Mouse (Mus musculus): ENCODE measurements around the gene Sst. TPM values are rescaled to one million over a fixed set of nuclear protein-coding genes. Genes with fewer than 3 reads are reported as not detected.
"Not testable (repeated sequence)": the region's sequence is repeated elsewhere in the genome, so short reads cannot be mapped to it uniquely, and the experiment has no call there.

The Sst gene
- total and polyA plus RNA-seq, 3 experiments: not detected

DNA sequence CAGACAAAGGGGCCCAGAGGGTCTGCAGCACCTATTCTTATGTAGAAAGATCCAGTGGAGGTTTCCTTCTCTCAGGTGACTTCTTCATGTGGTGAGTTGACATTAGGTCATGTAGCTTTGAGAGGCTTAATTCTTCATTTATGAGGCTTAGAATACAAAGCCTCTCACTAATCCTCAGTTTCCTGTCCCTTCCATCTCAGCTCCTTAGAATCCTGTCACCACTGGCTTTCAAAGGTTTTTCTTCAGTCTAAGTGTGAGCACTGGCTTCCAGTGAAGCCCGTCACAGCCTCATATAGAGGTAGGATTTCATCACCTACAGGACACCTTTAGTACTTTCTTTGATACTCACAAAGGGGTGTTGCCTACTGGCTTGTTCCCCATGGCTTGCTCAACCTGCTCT lies 32.1 kb upstream of the Sst start:
- intact Hi-C loops (cut with DNase I): no loop called here
- no peak for DNase-seq
- no peaks in the 10 kb centered on the region for H3K4me1 ChIP-seq (ENCODE audit: control insufficient read depth, insufficient read depth, low read length)
- no peak overlapping the region for H3K9ac ChIP-seq (ENCODE audit: low read depth, low read length)
- no peaks in the 10 kb centered on the region for H3K36me3 ChIP-seq (ENCODE audit: control insufficient read depth, insufficient read depth, low read length)
- H3K4me3 ChIP-seq: no peak overlapping the region
- WGBS: 76% methylated on average over 1 of the region's 1 CpGs
- no peaks in the 10 kb centered on the region for H3K27me3 ChIP-seq (ENCODE audit: control insufficient read depth, insufficient read depth, low read length)
- H3K79me2 ChIP-seq (replicated peaks; ENCODE audit: control insufficient read depth, insufficient read depth, low read length): no peaks in the 10 kb centered on the region
- no peak overlapping the region for H3K27ac ChIP-seq
- TF ChIP-seq EP300 (IDR thresholded peaks at IDR 0.05; ENCODE audit: insufficient read depth, low read depth, low read length): no peak
- no peak for TF ChIP-seq CTCF (IDR thresholded peaks at IDR 0.05)
- TF ChIP-seq POLR2A (IDR thresholded peaks at IDR 0.05; ENCODE audit: insufficient read depth, low read depth, low read length): no peak

DNA sequence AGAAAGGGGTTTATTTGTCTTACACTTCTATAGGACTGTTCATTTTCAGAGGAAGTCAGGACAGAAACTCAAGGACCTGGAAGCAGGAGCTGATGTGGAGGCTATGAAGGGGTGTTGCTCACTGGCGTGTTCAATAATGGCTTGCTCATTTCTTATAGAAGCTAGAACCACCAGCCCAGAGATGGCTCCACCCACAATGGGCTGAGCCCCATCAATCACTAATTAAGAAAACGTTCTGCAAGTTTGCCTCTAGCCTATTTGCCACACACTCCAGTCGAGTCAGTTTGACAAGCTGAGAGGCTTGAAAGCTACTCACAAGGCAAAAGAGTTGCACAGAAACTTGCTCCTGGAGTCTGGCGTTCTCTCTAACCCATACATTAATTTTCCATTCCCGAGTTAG lies 30.9 kb upstream of the Sst start:
- Histone ChIP-seq H3K79me2 (replicated peaks; ENCODE audit: control insufficient read depth, insufficient read depth, low read length) (no peaks in the 10 kb centered on the region), H3K36me3 (ENCODE audit: control insufficient read depth, insufficient read depth, low read length) (no peaks in the 10 kb centered on the region), H3K27ac (no peak overlapping the region), H3K4me3 (no peak overlapping the region), H3K4me1 (ENCODE audit: control insufficient read depth, insufficient read depth, low read length) (no peaks in the 10 kb centered on the region), H3K27me3 (ENCODE audit: control insufficient read depth, insufficient read depth, low read length) (peaks cover 1% of the 10 kb centered on the region; the same call in 1 of the 2 replicates), H3K9ac (ENCODE audit: low read depth, low read length) (no peak overlapping the region)
- intact Hi-C loops (cut with DNase I): no loop called here
- no peak for DNase-seq
- 69% methylated on average over 5 of the region's 5 CpGs for WGBS
- no peak for TF ChIP-seq CTCF (IDR thresholded peaks at IDR 0.05)

DNA sequence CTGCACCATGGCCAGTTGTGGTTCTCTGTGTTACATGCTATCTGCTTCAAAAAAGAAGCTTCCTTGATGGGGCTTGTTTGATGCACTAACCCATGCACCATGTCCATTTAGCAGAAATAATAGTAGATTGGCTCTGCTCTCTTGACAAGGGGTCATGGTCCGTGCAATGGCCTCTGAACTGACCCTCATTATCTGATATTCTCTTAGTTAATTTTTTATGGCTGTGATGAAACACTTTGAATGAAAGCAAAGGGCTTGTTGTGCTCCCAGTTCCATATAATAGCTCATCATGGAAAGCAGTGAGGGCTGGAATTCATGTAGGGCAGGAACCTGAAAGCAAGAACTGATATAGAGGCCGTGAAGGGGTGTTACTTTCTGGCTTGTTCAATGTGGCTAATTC lies 28.7 kb upstream of the Sst start:
- H3K36me3 ChIP-seq (ENCODE audit: control insufficient read depth, insufficient read depth, low read length): no peaks in the 10 kb centered on the region
- 73% methylated on average over 2 of the region's 2 CpGs for WGBS
- H3K79me2 ChIP-seq (replicated peaks; ENCODE audit: control insufficient read depth, insufficient read depth, low read length): no peaks in the 10 kb centered on the region
- no peak overlapping the region for H3K27ac ChIP-seq
- TF ChIP-seq EP300 (IDR thresholded peaks at IDR 0.05; ENCODE audit: insufficient read depth, low read depth, low read length): no peak
- TF ChIP-seq POLR2A (IDR thresholded peaks at IDR 0.05; ENCODE audit: insufficient read depth, low read depth, low read length): no peak
- no peak for TF ChIP-seq CTCF (IDR thresholded peaks at IDR 0.05)
- no peak overlapping the region for H3K9ac ChIP-seq (ENCODE audit: low read depth, low read length)
- H3K4me1 ChIP-seq (ENCODE audit: control insufficient read depth, insufficient read depth, low read length): no peaks in the 10 kb centered on the region
- DNase-seq: no peak
- H3K27me3 ChIP-seq (ENCODE audit: control insufficient read depth, insufficient read depth, low read length): peaks cover 1% of the 10 kb centered on the region; the same call in 1 of the 2 replicates
- H3K4me3 ChIP-seq: no peak overlapping the region
- intact Hi-C loops (cut with DNase I): no loop called here

DNA sequence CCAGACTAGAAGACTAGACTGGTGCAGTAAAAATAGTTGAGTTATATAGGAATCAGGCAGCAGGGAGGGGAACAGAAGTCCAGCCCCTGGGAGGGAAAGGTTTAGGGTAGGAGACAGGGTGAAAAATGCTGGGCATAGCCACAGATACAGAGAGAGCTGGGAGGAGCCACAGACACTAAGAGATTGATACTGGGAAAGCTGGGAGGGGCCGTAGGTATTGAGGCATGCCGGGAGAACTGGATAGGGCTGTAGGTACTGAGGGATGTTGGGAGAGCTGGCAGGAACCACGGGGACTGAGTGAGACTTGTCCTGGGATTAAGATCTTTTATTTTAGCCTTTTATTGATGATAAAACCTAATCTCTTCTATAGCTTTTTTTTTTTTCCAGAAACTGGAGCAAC lies 22.6 kb upstream of the Sst start:
- WGBS: 31% methylated on average over 3 of the region's 3 CpGs
- intact Hi-C loops (cut with DNase I): no loop called here
- Histone ChIP-seq H3K27ac (no peak overlapping the region), H3K36me3 (ENCODE audit: control insufficient read depth, insufficient read depth, low read length) (no peaks in the 10 kb centered on the region), H3K9ac (ENCODE audit: low read depth, low read length) (no peak overlapping the region), H3K27me3 (ENCODE audit: control insufficient read depth, insufficient read depth, low read length) (peaks cover 1% of the 10 kb centered on the region; the same call in 1 of the 2 replicates), H3K4me1 (ENCODE audit: control insufficient read depth, insufficient read depth, low read length) (no peaks in the 10 kb centered on the region), H3K79me2 (replicated peaks; ENCODE audit: control insufficient read depth, insufficient read depth, low read length) (no peaks in the 10 kb centered on the region), H3K4me3 (no peak overlapping the region)
- TF ChIP-seq POLR2A (IDR thresholded peaks at IDR 0.05; ENCODE audit: insufficient read depth, low read depth, low read length) (no peak), EP300 (IDR thresholded peaks at IDR 0.05; ENCODE audit: insufficient read depth, low read depth, low read length) (no peak), CTCF (IDR thresholded peaks at IDR 0.05) (no peak)
- no peak for DNase-seq

DNA sequence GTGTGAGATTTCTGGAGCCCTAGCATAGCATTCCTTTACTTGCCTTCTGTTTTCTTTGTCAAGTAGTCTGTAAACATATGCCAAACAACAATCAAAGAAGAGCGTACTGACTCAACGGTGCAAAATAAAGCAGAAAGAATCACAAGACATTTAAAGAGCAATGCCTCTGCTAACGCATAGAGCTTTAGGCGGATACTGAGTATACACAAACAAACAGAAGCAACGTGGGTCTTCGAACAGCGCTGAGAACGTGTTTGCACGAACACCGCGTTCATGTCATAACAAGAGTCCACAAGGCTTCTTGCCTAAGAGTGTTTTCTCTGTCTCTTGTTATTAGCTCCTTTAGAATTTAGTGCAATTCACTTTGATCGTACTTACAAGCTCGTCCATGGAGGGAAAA lies 22.0 kb upstream of the Sst start:
- no peaks in the 10 kb centered on the region for H3K79me2 ChIP-seq (replicated peaks; ENCODE audit: control insufficient read depth, insufficient read depth, low read length)
- no peaks in the 10 kb centered on the region for H3K36me3 ChIP-seq (ENCODE audit: control insufficient read depth, insufficient read depth, low read length)
- H3K27ac ChIP-seq: no peak overlapping the region
- H3K4me1 ChIP-seq (ENCODE audit: control insufficient read depth, insufficient read depth, low read length): no peaks in the 10 kb centered on the region
- no peak overlapping the region for H3K4me3 ChIP-seq
- intact Hi-C loops (cut with DNase I): no loop called here
- TF ChIP-seq CTCF (IDR thresholded peaks at IDR 0.05) (no peak), EP300 (IDR thresholded peaks at IDR 0.05; ENCODE audit: insufficient read depth, low read depth, low read length) (no peak), POLR2A (IDR thresholded peaks at IDR 0.05; ENCODE audit: insufficient read depth, low read depth, low read length) (no peak)
- 84% methylated on average over 13 of the region's 13 CpGs for WGBS
- no peak overlapping the region for H3K9ac ChIP-seq (ENCODE audit: low read depth, low read length)
- no peak for DNase-seq
- peaks cover 1% of the 10 kb centered on the region; the same call in 1 of the 2 replicates for H3K27me3 ChIP-seq (ENCODE audit: control insufficient read depth, insufficient read depth, low read length)

DNA sequence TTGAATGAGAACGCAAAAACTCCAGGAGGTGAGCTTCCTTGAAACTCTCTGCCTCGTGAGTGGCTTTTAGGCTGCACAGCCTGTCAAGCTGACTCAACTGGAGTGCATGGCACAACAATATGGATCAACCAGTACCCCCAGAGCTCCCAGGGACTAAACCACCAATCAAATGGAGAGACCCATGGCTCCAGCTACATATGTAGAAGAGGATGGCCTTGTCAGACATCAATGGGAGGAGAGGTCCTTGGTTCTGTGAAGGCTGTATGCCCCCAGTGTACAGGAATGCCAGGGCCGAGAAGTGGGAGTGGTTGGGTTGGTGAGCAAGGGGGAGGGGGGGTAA lies 18.2 kb upstream of the Sst start:
- H3K4me3 ChIP-seq; H3K79me2 ChIP-seq (replicated peaks; ENCODE audit: control insufficient read depth, insufficient read depth, low read length); H3K4me1 ChIP-seq (ENCODE audit: control insufficient read depth, insufficient read depth, low read length); DNase-seq; H3K36me3 ChIP-seq (ENCODE audit: control insufficient read depth, insufficient read depth, low read length); H3K27me3 ChIP-seq (ENCODE audit: control insufficient read depth, insufficient read depth, low read length); intact Hi-C loops (cut with DNase I); H3K27ac ChIP-seq; H3K9ac ChIP-seq (ENCODE audit: low read depth, low read length): not testable (repeated sequence)
- 73% methylated on average over 3 of the region's 3 CpGs for WGBS

DNA sequence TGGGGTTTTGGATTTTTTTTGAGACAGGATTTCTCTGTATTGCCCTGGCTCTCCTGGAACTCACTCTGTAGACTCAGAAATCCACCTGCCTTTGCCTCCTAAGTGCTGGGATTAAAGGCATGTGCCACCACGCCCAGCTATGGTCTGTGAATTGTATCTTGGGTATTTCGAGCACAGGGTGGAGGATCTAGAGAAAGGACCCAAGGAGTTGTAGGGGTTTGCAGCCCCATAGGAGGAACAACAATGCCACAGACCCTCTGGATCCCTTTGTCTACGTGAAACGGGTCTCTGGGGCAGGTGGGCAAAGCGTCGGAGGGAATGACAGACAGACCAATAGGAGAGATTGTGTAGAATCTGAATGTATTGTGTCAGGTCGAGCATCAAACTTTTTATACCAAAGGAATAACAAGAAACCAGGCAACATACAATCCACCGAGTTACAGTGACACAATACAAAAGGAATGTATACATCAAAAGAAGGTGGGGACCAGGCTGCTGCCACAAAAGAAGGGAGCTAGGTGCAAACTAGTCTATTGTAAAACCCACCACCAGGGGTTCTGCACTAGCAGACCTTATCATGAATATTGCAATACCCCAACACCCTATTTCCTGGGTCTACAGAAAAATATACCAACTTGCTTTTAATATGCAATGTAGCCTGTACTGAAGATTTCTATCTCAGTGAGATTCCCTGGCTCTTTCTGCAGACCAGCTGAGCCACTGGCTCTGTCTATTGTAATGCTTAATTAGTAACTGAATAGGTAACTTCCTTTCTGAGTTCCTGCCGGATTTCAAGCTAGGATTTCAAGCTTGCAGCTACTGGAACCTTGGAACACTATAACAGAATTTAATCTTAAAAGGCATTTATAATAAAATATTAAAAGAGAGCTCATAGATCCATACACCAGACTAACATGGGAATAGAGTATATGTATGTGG lies 17.6 kb upstream of the Sst start:
- H3K9ac ChIP-seq (ENCODE audit: low read depth, low read length); H3K36me3 ChIP-seq (ENCODE audit: control insufficient read depth, insufficient read depth, low read length); H3K27ac ChIP-seq; H3K4me3 ChIP-seq; intact Hi-C loops (cut with DNase I); H3K4me1 ChIP-seq (ENCODE audit: control insufficient read depth, insufficient read depth, low read length); DNase-seq; H3K79me2 ChIP-seq (replicated peaks; ENCODE audit: control insufficient read depth, insufficient read depth, low read length); H3K27me3 ChIP-seq (ENCODE audit: control insufficient read depth, insufficient read depth, low read length): not testable (repeated sequence)
- 79% methylated on average over 9 of the region's 9 CpGs for WGBS

DNA sequence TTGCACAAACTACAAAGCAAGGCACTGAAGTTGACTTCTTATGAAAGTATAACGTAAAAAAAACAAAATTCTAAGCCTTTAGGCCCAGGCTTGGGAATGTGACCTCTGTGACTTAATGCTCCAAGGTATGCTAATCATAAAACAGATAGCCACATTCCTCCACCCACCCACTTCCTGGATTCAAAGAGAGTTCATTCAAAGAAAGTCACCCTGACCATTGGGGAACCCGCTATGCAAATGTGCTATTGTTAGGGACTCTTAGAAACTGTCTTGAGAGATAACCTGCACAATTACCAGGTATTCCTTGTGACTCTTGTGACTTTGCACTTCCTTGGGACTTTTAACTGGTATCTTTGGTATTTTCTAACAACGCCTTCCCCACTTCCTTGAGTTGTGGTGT lies 15.8 kb upstream of the Sst start:
- H3K4me3 ChIP-seq; H3K36me3 ChIP-seq (ENCODE audit: control insufficient read depth, insufficient read depth, low read length); H3K79me2 ChIP-seq (replicated peaks; ENCODE audit: control insufficient read depth, insufficient read depth, low read length); DNase-seq; H3K4me1 ChIP-seq (ENCODE audit: control insufficient read depth, insufficient read depth, low read length); H3K9ac ChIP-seq (ENCODE audit: low read depth, low read length); H3K27me3 ChIP-seq (ENCODE audit: control insufficient read depth, insufficient read depth, low read length); intact Hi-C loops (cut with DNase I); H3K27ac ChIP-seq: not testable (repeated sequence)
- 74% methylated on average over 3 of the region's 3 CpGs for WGBS

Data from heart, adult 2 months (tissue).